Mouse (Mus musculus): ENCODE data around the gene 2010300C02Rik.

2010300C02Rik gene

GRCm38 (mm10) chr1:37711596-37712356 lies 8.1 kb downstream of the 2010300C02Rik start:
- no peak for DNase-seq (ENCODE audit: low spot score)

GRCm38 (mm10) chr1:37711082-37711481 lies 8.8 kb downstream of the 2010300C02Rik start:
- DNase-seq (ENCODE audit: low spot score): no peak

GRCm38 (mm10) chr1:37709736-37710135 lies 10.1 kb downstream of the 2010300C02Rik start:
- DNase-seq (ENCODE audit: low spot score): no peak

- no peak for DNase-seq (ENCODE audit: low spot score)
Observed at GRCm38 (mm10) chr1:37708270-37708955, 11.5 kb downstream of the 2010300C02Rik start.

GRCm38 (mm10) chr1:37702326-37702725 lies 17.6 kb downstream of the 2010300C02Rik start:
- no peak for DNase-seq (ENCODE audit: low spot score)

- no peak for DNase-seq (ENCODE audit: low spot score)
Observed at GRCm38 (mm10) chr1:37698852-37699439, 20.9 kb downstream of the 2010300C02Rik start.

GRCm38 (mm10) chr1:37698186-37698839 lies 21.6 kb downstream of the 2010300C02Rik start:
- DNase-seq (ENCODE audit: low spot score): no peak

GRCm38 (mm10) chr1:37696918-37697317 lies 23.0 kb downstream of the 2010300C02Rik start:
- DNase-seq (ENCODE audit: low spot score): peak; percentile 76

GRCm38 (mm10) chr1:37695732-37696131 lies 24.2 kb downstream of the 2010300C02Rik start:
- no peak for DNase-seq (ENCODE audit: low spot score)

- no peak for DNase-seq (ENCODE audit: low spot score)
Observed at GRCm38 (mm10) chr1:37694417-37694816, 25.5 kb downstream of the 2010300C02Rik start.

- DNase-seq (ENCODE audit: low spot score): no peak
Observed at GRCm38 (mm10) chr1:37691179-37691578, 28.7 kb downstream of the 2010300C02Rik start.

- DNase-seq (ENCODE audit: low spot score): no peak
Observed at GRCm38 (mm10) chr1:37690665-37691064, 29.2 kb downstream of the 2010300C02Rik start.

GRCm38 (mm10) chr1:37689730-37690129 lies 30.2 kb downstream of the 2010300C02Rik start:
- DNase-seq (ENCODE audit: low spot score): peak; percentile 36

GRCm38 (mm10) chr1:37688351-37688750 lies 31.5 kb downstream of the 2010300C02Rik start:
- no peak for DNase-seq (ENCODE audit: low spot score)

- no peak for DNase-seq (ENCODE audit: low spot score)
Observed at GRCm38 (mm10) chr1:37687515-37687914, 32.4 kb downstream of the 2010300C02Rik start.

- peak; percentile 66 for DNase-seq (ENCODE audit: low spot score)
Observed at GRCm38 (mm10) chr1:37686953-37687441, 32.9 kb downstream of the 2010300C02Rik start.

- peak; percentile 88 for DNase-seq (ENCODE audit: low spot score)
Observed at GRCm38 (mm10) chr1:37678327-37679123, 41.4 kb downstream of the 2010300C02Rik start.

- DNase-seq (ENCODE audit: low spot score): no peak
Observed at GRCm38 (mm10) chr1:37676967-37677512, 42.8 kb downstream of the 2010300C02Rik start.

GRCm38 (mm10) chr1:37675444-37675843 lies 44.4 kb downstream of the 2010300C02Rik start:
- no peak for DNase-seq (ENCODE audit: low spot score)

- DNase-seq (ENCODE audit: low spot score): no peak
Observed at GRCm38 (mm10) chr1:37674266-37674665, 45.6 kb downstream of the 2010300C02Rik start.

GRCm38 (mm10) chr1:37671316-37671715 lies 48.6 kb downstream of the 2010300C02Rik start:
- DNase-seq (ENCODE audit: low spot score): no peak
